Mouse (Mus musculus): ENCODE data around the gene Itgb5. TPM values are rescaled to one million over a fixed set of nuclear protein-coding genes. Genes with fewer than 3 reads are reported as not detected.

Itgb5 gene
- polyA plus RNA-seq, 1 experiment from 2014 or later: 46.9 TPM

DNA sequence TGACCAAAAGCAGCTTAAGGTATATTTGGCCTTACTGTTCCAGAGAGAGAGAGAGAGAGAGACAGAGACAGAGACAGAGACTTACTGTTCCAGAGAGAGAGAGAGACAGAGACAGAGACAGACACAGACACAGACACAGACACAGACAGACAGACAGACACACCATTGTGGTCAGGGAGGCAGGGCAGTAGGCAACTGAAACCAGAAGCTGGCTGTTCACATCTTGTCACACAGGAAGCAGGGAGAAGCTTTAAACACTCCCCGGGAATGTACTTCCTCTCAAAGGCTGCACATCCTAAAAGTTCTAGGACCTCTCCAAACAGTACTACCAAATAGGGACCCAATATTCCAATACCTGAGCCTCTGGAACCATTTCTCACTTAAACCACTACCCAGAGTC, 65.0 kb downstream of the Itgb5 start:
- Histone ChIP-seq H3K9ac (no peak overlapping the region), H3K9me3 (replicated peaks) (no peaks in the 10 kb centered on the region), H3K36me3 (peaks cover 4% of the 10 kb centered on the region; the same call in 1 of the 2 replicates), H3K4me1 (peaks cover 50% of the 10 kb centered on the region), H3K27me3 (no peaks in the 10 kb centered on the region), H3K27ac (no peak overlapping the region), H3K4me3 (replicated peaks) (no peak overlapping the region), H3K4me2 (no peak overlapping the region)
- ATAC-seq (replicated peaks; ENCODE audit: low FRiP score): no peak
- WGBS: 38% methylated on average over 1 of the region's 1 CpGs

DNA sequence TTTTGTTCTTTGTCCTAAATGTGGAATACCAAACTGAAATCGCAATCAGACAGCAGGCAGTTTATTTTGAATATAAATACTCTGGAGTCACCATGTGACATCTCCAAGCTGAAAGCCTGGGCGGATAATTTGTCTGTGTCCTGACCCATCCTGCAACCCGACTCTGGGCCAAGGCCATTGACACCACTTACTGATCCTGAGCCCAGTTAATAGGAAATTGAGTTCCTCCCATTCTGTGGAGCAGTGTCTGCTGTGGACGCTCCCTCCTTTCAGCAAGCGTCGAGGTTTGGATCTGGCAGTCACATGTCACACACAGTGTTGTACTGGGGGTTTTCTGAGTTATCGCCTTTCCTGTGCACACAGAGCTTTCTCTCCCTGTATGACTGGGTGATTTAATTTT, 66.2 kb downstream of the Itgb5 start:
- no peak overlapping the region for H3K27ac ChIP-seq
- 25% methylated on average over 7 of the region's 7 CpGs for WGBS
- ATAC-seq (replicated peaks; ENCODE audit: low FRiP score): peak; percentile 23; the same call in 1 of the 2 replicates

DNA sequence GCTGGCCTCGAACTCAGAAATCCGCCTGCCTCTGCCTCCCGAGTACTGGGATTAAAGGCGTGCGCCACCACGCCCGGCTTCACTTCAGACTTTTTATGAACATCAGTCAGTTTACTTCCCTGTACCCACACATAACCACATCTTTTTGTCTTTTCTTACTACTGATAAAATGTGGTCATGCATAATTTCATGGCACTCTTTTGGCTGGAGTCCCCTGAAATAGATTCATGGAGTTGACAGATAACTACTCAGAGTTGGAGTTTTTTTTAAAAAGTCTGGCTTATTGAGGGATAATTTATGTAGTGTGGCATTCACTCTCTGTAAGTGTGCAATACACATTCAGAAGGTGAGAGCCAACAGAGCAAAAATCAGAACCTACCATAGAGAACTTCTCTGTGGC, 67.3 kb downstream of the Itgb5 start:
- H3K9me3 ChIP-seq (replicated peaks): no peaks in the 10 kb centered on the region
- 98% methylated on average over 7 of the region's 7 CpGs for WGBS
- no peak overlapping the region for H3K9ac ChIP-seq
- no peaks in the 10 kb centered on the region for H3K27me3 ChIP-seq
- no peak overlapping the region for H3K4me3 ChIP-seq (replicated peaks)
- no peak overlapping the region for H3K27ac ChIP-seq
- H3K36me3 ChIP-seq: peaks cover 13% of the 10 kb centered on the region
- no peak overlapping the region for H3K4me2 ChIP-seq
- H3K4me1 ChIP-seq: peaks cover 28% of the 10 kb centered on the region
- ATAC-seq (replicated peaks; ENCODE audit: low FRiP score): no peak

More for the DNA sequence above, 66.2 kb downstream of the Itgb5 start:
- Histone ChIP-seq H3K4me2 (no peak overlapping the region), H3K9ac (no peak overlapping the region), H3K9me3 (replicated peaks) (no peaks in the 10 kb centered on the region), H3K4me3 (replicated peaks) (no peak overlapping the region), H3K36me3 (peaks cover 13% of the 10 kb centered on the region), H3K4me1 (peaks cover 38% of the 10 kb centered on the region), H3K27me3 (no peaks in the 10 kb centered on the region)

DNA sequence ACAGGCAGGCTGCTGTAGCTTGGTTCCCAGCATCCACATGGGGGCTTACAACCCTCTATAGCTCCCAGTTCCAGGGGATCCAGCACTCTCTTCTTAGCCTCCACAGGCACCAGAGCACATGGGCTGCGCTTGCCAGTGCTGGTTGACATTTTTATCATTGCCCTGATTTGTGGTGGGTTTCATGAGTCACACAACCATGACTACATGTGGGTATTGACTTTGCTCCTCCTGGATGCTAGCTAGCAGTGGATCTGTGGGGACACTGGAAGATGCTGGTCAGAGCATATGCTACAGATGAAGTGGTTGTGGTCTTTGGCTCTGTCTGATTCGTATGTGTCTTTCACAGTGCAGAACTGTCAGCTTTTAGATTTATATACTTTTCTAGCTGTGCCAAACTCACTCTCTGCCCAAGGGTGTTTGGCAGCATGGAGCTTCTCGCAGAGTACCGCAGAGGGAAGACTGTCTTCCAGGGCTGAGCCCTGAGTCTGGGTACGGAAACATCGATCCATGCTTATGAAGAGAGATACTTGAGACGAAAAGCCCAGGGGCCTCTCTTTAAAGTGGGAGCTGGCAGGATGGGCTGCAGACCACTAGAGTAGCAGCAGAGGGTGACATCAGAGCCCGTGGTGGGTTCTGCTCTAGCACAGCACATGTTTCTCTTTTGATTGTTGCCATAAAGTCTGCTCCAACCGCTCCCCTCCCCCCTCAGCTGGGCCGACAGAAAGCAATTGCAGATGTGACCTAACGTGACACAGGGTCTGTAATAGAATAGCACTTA, 74.4 kb downstream of the Itgb5 start:
- ATAC-seq (replicated peaks; ENCODE audit: low FRiP score): peak; percentile 67
- no peak overlapping the region for H3K9ac ChIP-seq
- WGBS: 26% methylated on average over 11 of the region's 11 CpGs

DNA sequence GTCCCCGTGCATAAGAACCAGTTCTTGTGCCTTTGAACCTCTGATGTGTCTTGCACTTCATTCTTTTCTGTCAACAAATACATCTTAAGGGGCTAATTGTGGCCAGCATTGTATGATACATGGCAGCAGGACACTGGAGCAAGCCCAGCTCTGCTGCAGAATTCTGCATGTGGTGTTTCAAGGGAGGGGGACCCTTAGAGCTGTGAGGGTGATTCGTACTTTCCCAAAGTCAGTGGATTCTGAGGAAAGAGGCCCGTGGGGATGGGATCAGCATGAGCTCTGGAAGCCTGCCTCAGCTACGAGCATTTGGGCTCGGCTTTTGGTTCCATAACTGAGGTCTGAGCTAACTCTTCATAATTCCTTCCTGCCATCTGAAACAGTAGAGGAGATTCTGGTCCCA, 75.1 kb downstream of the Itgb5 start:
- no peak overlapping the region for H3K4me3 ChIP-seq (replicated peaks)
- H3K27me3 ChIP-seq: no peaks in the 10 kb centered on the region
- H3K27ac ChIP-seq: no peak overlapping the region; the same call in 1 of the 2 replicates
- WGBS: 70% methylated on average over 5 of the region's 5 CpGs
- H3K4me1 ChIP-seq: peaks cover 18% of the 10 kb centered on the region
- peaks cover 19% of the 10 kb centered on the region for H3K36me3 ChIP-seq
- no peak for ATAC-seq (replicated peaks; ENCODE audit: low FRiP score)
- no peak overlapping the region for H3K4me2 ChIP-seq
- H3K9ac ChIP-seq: no peak overlapping the region
- H3K9me3 ChIP-seq (replicated peaks): no peaks in the 10 kb centered on the region

More for the DNA sequence above, 74.4 kb downstream of the Itgb5 start:
- peak overlapping the region; percentile 57 for H3K27ac ChIP-seq
- no peak overlapping the region for H3K4me3 ChIP-seq (replicated peaks)
- H3K36me3 ChIP-seq: peaks cover 25% of the 10 kb centered on the region
- no peaks in the 10 kb centered on the region for H3K27me3 ChIP-seq
- H3K9me3 ChIP-seq (replicated peaks): no peaks in the 10 kb centered on the region
- peaks cover 18% of the 10 kb centered on the region for H3K4me1 ChIP-seq
- no peak overlapping the region for H3K4me2 ChIP-seq

DNA sequence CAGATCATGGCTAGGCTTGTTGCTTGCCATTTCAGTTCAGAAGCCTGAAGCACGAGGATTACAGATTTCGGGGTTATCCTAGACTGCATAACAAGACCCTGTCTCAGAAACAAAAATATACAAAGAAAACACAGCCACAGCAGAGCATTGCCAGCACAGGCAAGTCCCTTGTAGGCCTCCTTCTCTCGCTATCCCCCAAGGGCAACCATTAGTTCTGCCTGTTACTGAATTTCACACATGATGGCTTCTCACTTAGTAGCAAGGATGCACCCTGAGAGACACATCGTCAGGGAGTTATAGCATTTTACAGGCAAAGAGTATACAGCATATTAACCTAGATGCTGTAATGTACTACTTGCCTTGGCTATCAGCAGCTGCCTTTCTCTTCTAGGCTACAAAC, 78.8 kb downstream of the Itgb5 start:
- Histone ChIP-seq H3K9ac (no peak overlapping the region), H3K27me3 (no peaks in the 10 kb centered on the region), H3K4me3 (replicated peaks) (no peak overlapping the region), H3K4me2 (no peak overlapping the region), H3K4me1 (peaks cover 22% of the 10 kb centered on the region), H3K9me3 (replicated peaks) (no peaks in the 10 kb centered on the region), H3K27ac (no peak overlapping the region), H3K36me3 (peaks cover 16% of the 10 kb centered on the region; the same call in 1 of the 2 replicates)
- ATAC-seq (replicated peaks; ENCODE audit: low FRiP score): no peak
- WGBS: 70% methylated on average over 4 of the region's 4 CpGs

DNA sequence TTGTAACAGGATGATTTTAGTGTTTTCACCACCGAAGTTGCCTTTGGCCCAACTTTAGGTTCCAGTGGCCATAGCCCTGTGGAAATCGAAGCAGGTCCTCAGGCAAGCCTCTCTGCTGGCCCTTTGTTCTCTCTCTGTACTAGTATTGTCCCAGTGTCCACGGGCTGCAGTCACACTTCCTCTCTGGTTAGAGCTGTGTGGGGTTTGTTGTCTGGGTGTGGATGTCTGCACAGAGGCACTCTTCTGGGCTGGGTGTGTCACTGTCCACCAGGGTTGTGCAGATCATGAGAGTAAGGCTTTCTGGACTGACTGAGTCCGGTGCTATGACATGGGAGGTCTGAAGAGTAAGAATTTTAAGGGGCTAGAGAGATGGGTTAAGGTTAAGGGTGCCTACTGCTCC, 85.5 kb downstream of the Itgb5 start:
- Histone ChIP-seq H3K36me3 (peaks cover 13% of the 10 kb centered on the region; the same call in 1 of the 2 replicates), H3K27ac (0 out of 2 replicates have a peak overlapping the region, but pooled peaks have one; percentile 13), H3K4me1 (peaks cover 36% of the 10 kb centered on the region), H3K9ac (no peak overlapping the region), H3K4me3 (replicated peaks) (no peak overlapping the region), H3K9me3 (replicated peaks) (no peaks in the 10 kb centered on the region), H3K4me2 (no peak overlapping the region), H3K27me3 (no peaks in the 10 kb centered on the region)
- no peak for ATAC-seq (replicated peaks; ENCODE audit: low FRiP score)
- WGBS: 75% methylated on average over 4 of the region's 4 CpGs

DNA sequence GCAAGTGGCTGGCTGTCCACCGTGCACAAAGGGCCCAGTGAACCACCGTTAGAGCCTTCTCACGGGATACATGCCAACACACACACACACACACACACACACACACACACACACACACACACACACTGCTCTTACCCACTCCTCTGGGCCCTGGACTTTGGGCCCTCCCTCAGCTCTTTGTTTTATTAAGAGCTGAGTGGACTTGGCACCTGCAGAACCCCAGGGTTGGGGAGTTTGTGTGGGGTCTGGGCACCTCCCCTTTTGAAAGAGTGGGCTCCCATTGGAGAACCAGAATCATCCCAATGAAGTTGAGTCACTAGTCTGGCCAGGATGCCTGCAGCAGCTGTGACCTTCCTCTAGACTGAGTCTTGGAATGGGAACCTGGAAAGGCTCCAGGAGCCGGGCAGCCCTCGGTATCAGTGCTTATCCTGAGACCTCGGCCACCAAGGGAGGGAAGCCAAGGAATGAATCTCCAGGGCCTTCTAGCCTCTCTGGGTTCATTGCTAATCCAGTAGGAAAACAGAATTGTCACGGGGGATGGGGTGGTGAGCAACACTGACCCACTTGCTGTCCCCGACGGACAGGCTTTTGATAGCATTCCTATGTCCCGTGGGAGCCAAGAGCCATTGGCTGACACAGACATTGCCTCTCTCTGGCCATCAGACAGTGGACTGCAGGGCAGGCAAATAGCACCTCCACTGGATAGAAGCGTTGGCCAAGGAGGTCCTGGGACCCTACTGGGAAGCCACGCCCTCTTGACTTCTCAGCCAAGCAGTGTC, 87.2 kb downstream of the Itgb5 start:
- H3K36me3 ChIP-seq: peaks cover 13% of the 10 kb centered on the region; the same call in 1 of the 2 replicates
- peak overlapping the region; percentile 78 for H3K27ac ChIP-seq
- 55% methylated on average over 12 of the region's 12 CpGs for WGBS
- H3K9ac ChIP-seq: no peak overlapping the region
- no peak overlapping the region for H3K4me2 ChIP-seq
- no peaks in the 10 kb centered on the region for H3K9me3 ChIP-seq (replicated peaks)
- no peak overlapping the region for H3K4me3 ChIP-seq (replicated peaks)
- H3K4me1 ChIP-seq: peaks cover 52% of the 10 kb centered on the region
- no peaks in the 10 kb centered on the region for H3K27me3 ChIP-seq
- ATAC-seq (replicated peaks; ENCODE audit: low FRiP score): peak; percentile 27; the same call in 1 of the 2 replicates

DNA sequence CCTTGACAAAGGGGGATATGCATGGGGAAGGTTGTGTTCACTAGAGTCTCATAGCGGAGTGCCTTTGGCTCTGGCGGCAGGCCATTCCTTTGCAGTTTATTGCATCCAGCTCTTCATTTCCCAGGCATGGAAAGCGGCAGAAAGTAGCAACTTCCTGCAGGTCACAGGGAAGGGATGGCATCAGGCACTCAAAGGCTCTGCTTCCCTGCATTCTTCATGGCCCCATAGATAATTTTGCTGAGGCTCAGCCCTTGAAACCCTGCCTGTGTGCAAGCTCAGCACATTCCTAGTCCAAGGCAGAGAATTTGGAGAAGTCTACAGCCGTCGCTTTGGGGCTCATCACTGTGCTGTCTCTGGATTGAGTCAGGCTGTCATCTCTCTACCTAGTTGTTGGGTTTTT, 87.9 kb downstream of the Itgb5 start:
- H3K36me3 ChIP-seq: peaks cover 13% of the 10 kb centered on the region; the same call in 1 of the 2 replicates
- H3K4me2 ChIP-seq: no peak overlapping the region
- no peak overlapping the region for H3K9ac ChIP-seq
- WGBS: 50% methylated on average over 5 of the region's 5 CpGs
- H3K27me3 ChIP-seq: no peaks in the 10 kb centered on the region
- H3K9me3 ChIP-seq (replicated peaks): no peaks in the 10 kb centered on the region
- peak overlapping the region; percentile 78 for H3K27ac ChIP-seq
- H3K4me3 ChIP-seq (replicated peaks): no peak overlapping the region
- no peak for ATAC-seq (replicated peaks; ENCODE audit: low FRiP score)
- H3K4me1 ChIP-seq: peaks cover 55% of the 10 kb centered on the region

DNA sequence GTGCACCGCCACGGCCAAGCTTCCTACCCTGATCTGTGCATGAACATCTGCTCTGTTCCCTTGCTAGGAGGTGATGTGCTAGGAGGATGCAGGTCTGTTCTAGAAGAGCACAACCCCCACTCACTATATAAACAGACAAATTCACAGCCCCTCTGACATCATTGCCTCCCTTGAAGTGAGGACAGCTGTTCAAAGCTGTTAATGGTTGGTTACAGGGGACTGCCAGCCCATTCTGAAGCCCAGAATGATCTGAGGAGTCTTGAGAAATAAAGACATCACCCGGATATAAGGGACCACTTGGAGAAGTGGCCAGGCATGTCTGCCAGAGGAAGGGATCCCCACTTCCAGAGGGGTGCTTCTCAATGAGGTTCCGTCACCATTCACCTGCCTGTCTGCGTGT, 88.5 kb downstream of the Itgb5 start:
- Histone ChIP-seq H3K4me2 (no peak overlapping the region), H3K4me1 (peaks cover 57% of the 10 kb centered on the region), H3K9ac (no peak overlapping the region), H3K36me3 (peaks cover 13% of the 10 kb centered on the region; the same call in 1 of the 2 replicates), H3K9me3 (replicated peaks) (no peaks in the 10 kb centered on the region), H3K4me3 (replicated peaks) (no peak overlapping the region), H3K27ac (peak overlapping the region; percentile 78), H3K27me3 (no peaks in the 10 kb centered on the region)
- 72% methylated on average over 5 of the region's 5 CpGs for WGBS
- ATAC-seq (replicated peaks; ENCODE audit: low FRiP score): no peak

DNA sequence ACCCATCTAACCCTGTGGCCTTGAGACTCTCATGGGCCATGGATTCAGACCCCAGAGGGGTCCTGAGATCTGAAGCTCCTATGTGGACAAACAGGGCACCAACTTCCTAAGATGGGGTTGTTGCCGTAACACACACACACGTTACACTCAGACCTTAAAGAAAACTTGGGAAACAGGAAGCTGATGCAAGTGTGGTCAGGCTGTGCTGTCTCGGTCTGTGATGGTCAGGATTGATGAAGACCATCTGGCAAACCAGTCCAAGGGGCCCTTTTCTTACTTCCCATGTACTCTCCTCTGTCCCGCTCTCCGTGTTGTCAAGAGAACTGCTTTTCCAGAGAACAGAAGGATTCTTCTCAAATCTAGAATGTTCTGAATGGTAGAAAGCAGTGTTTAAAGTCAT, 92.0 kb downstream of the Itgb5 start:
- no peaks in the 10 kb centered on the region for H3K9me3 ChIP-seq (replicated peaks)

More for the DNA sequence above, 92.0 kb downstream of the Itgb5 start:
- H3K36me3 ChIP-seq: peaks cover 10% of the 10 kb centered on the region; the same call in 1 of the 2 replicates
- H3K4me1 ChIP-seq: peaks cover 58% of the 10 kb centered on the region
- H3K9ac ChIP-seq: no peak overlapping the region
- no peaks in the 10 kb centered on the region for H3K27me3 ChIP-seq
- H3K4me2 ChIP-seq: peak overlapping the region; percentile 8; the same call in 1 of the 2 replicates
- H3K27ac ChIP-seq: peak overlapping the region; percentile 80
- no peak overlapping the region for H3K4me3 ChIP-seq (replicated peaks)
- ATAC-seq (replicated peaks; ENCODE audit: low FRiP score): no peak; the same call in 1 of the 2 replicates
- 42% methylated on average over 5 of the region's 5 CpGs for WGBS
